Mouse (Mus musculus): ENCODE results near the gene Cadps. TPM values are rescaled to one million over a fixed set of nuclear protein-coding genes. Genes with fewer than 3 reads are reported as not detected.

Gene Cadps
- total RNA-seq (2021), result under 1 TPM in 1 of 2 experiments, not detected in 1; 0.08 TPM

- no peak for DNase-seq
- intact Hi-C loops (cut with DNase I), result no loop called here
These were observed at the start of gene Cadps for GRCm38 (mm10) chr14:12822491-12823219. TSS of gene Cadps (minus strand) at chr14:12823079.

DNA sequence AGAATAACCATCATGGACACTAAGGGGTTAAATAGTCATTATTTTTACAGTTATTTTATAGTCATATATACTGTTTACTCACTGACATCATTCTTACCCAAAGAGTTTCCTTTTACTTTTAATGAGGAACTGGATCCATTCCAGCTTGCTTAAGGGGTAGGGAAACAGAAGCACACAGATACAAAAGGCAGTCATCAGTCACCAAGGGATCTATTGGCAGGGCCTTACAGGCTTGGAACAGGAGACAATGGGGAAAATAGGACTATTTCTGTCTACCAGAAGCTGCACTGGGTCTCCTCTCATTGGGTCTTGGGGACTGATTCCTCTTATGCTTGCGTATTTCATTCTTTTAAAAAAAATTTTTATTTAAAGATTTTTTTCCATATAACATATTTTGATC, 46.7 kb upstream of the Cadps start:
- DNase-seq, result no peak
- intact Hi-C loops (cut with DNase I), result no loop called here

GRCm38 (mm10) chr14:12865258-12865657, 42.4 kb upstream of the Cadps start:
- intact Hi-C loops (cut with DNase I), result no loop called here

GRCm38 (mm10) chr14:12843860-12844259, 21.0 kb upstream of the Cadps start:
- intact Hi-C loops (cut with DNase I), result no loop called here
- no peak for DNase-seq

More at GRCm38 (mm10) chr14:12865258-12865657, 42.4 kb upstream of the Cadps start:
- DNase-seq, result no peak

DNA sequence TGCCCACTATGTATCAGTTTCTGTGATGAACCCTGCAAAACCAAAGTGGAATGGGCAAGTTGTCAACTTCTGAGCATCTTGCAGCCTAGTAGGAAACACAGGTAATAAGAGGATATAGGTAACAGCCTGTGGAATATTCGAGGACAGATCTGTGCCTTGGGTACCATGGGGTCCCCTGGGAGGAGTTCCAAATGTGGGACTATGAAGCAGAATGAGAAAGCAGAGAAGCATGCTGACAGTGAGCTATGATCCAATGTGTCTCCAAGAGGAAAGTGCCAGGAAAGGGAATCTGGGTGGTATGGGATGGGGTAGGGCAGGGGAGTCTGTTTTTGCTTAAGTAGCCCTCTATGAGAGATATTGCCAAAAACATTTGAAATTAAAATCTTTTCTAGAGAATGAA, 16.6 kb upstream of the Cadps start:
- intact Hi-C loops (cut with DNase I), result no loop called here
- no peak for DNase-seq

DNA sequence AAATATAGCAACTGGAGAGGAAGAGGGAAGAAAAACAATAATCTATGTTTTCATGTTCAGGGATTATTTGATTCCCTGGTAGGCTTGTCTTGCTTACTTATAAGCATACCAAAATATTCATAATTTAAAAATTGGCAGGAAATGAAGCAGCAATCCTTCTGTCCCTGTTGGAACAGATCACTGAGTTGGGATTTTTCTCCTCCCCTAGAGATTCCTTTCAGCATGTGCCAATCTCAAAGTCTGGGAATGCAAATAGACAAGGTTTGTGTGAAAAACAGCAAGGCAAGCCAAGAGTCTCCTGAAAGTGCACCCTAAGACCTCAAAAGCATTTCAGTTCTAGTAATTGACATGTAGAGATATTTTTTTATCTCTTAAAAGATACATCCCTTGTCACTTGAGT, 16.1 kb upstream of the Cadps start:
- DNase-seq, result no peak
- intact Hi-C loops (cut with DNase I), result no loop called here

GRCm38 (mm10) chr14:12838323-12838722, 15.4 kb upstream of the Cadps start:
- no peak for DNase-seq
- intact Hi-C loops (cut with DNase I), result no loop called here

GRCm38 (mm10) chr14:12837902-12838301, 15.0 kb upstream of the Cadps start:
- DNase-seq, result no peak
- intact Hi-C loops (cut with DNase I), result no loop called here

- intact Hi-C loops (cut with DNase I), result no loop called here
- peak; percentile 9 to 13 for DNase-seq
These were observed 902 bp upstream of the Cadps start for GRCm38 (mm10) chr14:12823781-12824180.

GRCm38 (mm10) chr14:12821831-12822490, 918 bp downstream of the Cadps start:
- peak in 1 of 2 experiments; percentile 7 for DNase-seq
- intact Hi-C loops (cut with DNase I), result no loop called here

DNA sequence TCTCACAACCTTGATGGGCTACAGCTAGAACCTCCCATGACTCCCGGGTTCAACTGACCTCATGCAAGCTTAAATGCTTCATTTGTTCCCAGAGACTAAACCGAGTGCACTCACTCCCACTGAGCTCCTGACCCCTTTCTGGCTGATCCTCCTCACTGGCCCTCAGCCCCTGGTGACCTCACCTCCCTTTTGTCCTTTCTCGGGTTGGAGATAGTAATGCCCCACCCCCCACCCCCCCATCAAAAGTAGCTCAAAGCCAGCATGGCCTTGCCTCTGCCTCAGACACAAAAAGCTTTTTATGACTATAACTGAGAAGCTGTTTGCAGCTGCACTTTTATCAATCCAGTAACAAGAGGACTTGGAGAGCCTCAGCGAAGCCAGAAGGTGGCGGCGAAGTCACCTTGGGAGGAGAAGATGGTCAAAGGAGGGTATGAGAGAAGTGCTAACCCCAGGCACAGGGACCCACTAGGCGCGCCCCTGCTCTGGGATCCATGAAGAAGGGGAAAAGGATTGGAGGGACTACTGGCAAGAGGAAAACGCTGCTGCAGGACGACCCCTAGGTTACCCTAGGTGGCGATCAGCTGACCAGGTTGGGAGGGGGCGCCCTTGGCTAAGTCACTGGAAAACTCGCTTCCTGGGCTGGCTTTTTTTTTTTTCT, 1.6 kb downstream of the Cadps start:
- intact Hi-C loops (cut with DNase I), result no loop called here
- no peak for DNase-seq

DNA sequence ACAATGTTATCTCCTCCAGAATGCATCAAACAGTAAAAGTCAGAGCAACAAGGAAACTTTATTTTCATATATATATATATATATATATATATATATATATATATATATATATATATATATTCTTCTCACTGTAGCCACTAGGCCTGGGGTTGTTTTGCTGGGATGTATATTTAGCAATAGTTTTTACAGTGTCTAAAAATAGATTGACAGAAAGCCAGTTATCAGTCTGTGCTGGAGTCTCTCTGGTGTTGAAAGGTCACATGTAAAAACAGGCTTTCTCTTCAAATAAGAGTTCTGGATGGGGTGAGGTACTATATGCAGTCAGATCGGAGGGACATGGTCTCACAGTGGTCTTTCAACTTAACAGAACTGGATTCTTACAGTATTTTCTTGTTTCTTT, 2.7 kb downstream of the Cadps start:
- intact Hi-C loops (cut with DNase I), result no loop called here
- DNase-seq, result no peak

DNA sequence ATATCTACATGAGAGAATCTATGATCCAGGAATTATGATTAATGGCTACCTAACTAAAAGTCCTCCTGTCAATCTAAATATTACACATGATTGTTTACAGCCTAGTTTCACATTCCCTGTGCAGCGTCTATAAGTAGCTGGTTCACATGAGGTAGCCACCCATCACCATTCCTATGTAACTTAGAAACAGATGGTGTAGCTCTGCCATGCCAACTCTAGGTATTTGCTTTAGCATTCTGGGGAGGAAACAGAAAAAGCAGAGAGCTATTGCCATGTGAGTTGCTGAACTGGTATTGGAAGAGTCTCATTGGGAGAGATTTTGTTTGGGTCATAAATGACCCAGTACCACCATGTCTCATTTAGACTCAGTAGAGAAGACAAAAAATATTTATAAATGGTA, 4.4 kb downstream of the Cadps start:
- intact Hi-C loops (cut with DNase I), result no loop called here
- DNase-seq, result no peak

DNA sequence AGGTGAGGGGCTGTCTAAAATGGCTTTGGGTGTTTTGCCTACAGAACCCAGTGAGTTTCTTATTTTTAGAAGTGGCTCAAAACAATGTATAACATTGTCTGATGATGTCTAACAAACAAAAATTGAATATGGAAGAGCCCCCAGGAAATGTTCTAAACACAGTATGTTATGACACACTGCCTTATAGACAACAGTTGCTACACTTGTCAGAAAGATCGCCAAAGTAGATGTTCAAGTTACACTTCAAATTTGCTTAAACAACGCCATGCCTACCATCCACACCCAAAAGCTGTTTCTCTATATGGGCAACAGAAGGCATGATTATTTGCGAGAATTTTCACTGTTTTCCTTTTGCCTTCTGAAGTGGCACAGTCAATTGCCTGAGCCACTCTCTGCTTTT, 10.8 kb downstream of the Cadps start:
- intact Hi-C loops (cut with DNase I), result no loop called here
- no peak for DNase-seq

DNA sequence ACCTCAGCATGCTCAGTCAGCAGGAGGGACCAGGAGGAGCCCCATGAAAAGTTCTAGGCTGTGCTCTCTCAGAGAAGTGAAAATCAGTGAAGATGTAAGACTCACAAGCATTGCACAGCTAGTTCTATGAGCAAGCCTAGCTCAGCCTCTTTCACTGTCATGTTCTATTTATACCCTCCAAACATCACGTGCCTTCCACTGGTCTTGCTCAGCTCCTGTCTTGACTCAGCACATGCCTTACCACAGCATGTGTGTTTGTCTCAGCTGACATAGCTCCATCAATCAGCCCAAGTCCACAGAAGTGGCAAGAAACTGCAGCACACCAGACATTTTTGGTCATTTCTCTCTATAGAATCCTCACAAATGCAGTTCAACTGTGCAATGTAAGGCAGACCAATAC, 19.9 kb downstream of the Cadps start:
- intact Hi-C loops (cut with DNase I), result no loop called here
- no peak for DNase-seq

GRCm38 (mm10) chr14:12801100-12801499, 21.8 kb downstream of the Cadps start:
- intact Hi-C loops (cut with DNase I), result no loop called here
- DNase-seq, result no peak

DNA sequence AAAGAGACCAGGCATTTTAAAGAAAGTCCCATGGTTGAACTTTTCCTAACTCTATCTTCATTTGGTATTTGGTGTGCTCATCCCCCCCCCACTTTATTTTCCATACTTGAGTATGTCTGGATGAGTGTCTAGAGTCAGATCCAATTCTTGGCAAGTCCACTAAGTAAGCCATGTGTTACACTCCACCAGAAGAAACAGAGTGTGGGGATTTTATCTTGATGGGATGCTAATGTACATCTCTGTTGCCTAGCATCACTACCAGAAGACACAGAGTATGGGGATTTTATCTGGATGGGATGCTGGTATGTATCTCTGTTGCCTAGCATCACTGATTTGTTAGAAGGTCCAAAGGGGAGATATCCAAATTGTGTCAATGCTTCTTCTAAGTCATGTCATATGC, 24.0 kb downstream of the Cadps start:
- DNase-seq, result no peak
- intact Hi-C loops (cut with DNase I), result no loop called here

- DNase-seq, result no peak
- intact Hi-C loops (cut with DNase I), result no loop called here
These were observed 38.6 kb downstream of the Cadps start for GRCm38 (mm10) chr14:12784296-12784695.

DNA sequence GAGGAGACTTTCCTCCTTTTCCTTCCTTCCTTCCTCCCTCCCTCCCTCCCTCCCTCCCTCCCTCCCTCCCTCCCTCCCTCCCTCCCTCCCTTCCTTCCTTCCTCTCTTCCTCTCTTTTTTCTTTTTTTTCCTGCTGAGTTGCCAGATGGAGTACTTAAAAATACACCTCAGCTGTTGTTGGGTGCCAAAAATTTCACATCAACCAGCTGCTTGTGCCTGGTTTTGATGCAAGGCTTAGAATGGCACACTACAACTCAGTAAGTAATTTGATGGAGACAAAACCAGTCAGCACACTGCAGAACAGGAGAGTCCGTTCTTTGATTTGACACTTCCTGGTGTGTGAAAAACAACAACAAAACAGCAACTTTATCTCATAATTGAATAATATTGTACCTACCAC, 42.9 kb downstream of the Cadps start:
- intact Hi-C loops (cut with DNase I), result no loop called here
- no peak for DNase-seq

- no peak for DNase-seq
These were observed 44.9 kb downstream of the Cadps start for GRCm38 (mm10) chr14:12777990-12778389.

DNA sequence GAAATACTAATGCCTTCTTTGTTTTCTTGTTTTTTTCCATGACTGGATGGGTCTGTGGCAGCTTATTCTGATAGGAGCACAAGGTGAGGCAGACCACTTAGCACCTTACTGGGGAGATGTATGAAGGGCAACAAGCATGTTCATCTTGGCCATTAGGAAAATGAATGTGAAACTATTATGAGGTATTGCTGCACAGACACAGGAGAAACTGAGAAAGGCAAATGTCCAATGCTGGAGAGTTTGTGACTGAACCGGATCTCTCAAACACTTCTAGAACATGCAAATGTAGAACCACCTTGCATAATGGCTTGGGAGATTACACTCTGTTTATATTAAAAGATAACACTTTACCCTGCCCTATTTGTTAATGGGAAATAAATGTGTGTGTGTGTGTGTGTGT, 54.0 kb downstream of the Cadps start:
- intact Hi-C loops (cut with DNase I), result no loop called here
- no peak for DNase-seq

More at GRCm38 (mm10) chr14:12777990-12778389, 44.9 kb downstream of the Cadps start:
- intact Hi-C loops (cut with DNase I), result no loop called here

DNA sequence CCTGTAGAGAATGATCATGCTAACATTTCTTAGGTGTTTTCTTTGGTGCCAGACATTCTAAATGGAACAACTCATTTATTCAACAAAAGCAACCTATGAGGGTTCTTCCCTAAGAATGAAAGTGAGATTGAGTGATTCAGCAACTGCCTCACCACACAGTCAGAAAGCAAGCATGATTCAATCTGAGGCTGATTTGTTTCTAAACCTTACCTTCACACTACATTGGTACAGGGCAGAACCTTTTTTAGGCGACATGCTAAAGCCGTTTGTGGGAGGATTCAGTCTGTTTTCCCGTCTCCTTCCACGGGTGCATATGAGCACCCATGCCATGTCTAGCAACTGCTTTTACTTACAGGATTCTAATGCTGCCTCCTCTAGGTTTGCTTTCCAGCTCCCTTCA, 69.6 kb downstream of the Cadps start:
- no peak for DNase-seq
- intact Hi-C loops (cut with DNase I), result no loop called here

Data from heart, postnatal 36 days (tissue).